Mouse (Mus musculus): Measurements from ENCODE around the gene Ctsw. TPM values are rescaled to one million over a fixed set of nuclear protein-coding genes. Genes with fewer than 3 reads are reported as not detected.

Gene Ctsw
- total RNA-seq, 2 experiments from 2014 or later: not detected

DNA sequence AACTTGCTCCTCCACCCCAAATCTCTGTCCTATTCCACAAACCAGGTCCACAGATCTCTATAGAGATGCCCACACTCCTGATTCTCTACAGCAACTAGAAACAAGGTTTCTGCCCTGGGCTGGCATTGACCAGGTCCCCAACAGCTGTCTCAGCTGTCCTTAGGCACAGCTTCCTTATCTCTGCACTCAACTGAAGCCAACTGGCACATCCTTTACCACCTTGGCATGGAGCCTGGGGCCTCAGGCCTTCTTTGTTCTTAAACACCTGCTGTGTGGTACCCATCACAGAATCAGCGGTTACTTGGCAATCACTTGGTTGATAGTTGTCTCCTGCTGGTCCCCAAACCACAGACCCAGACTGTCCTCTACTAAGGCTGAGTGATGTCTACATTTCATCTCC lies 37.9 kb downstream of the Ctsw start:
- no peak for DNase-seq

DNA sequence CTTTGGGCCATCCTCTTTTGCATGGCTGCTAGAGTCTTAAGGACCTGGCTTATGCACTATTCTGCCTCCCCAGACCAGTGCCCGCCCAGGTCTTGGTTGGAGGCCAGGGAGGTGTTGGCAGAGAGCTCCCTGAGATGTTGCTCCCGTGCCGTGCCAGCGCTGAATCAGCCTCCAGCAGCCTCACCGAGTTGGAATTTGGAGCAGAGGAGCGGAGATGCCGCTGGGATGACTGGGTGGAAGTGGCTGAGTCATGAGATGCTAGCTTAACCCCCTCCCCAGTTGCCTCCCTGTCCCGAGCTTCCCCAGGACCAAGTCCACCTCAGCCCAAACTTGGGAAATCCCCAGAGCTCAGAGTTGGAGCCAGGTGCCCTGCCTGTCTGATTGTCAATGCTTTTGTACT lies 38.5 kb downstream of the Ctsw start:
- no peak for DNase-seq

DNA sequence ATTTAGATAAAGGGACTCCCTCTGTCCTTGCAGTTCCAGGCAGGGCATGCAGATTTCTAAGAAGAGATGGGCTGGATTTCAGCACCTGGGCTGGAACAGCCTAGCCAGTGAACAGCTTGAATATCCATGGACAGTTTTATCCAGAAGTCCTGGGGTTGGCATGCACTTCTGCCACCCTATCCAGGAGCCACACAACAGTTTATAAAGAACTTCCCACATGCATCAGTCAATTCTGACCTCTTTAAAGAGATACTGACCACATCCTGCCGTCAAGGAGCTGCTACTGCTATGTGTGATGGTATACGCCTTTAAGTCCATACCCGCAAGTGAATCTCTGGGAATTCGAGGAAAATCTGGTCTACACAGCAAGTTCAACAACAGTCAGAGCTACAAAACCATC lies 39.1 kb downstream of the Ctsw start:
- DNase-seq: no peak

DNA sequence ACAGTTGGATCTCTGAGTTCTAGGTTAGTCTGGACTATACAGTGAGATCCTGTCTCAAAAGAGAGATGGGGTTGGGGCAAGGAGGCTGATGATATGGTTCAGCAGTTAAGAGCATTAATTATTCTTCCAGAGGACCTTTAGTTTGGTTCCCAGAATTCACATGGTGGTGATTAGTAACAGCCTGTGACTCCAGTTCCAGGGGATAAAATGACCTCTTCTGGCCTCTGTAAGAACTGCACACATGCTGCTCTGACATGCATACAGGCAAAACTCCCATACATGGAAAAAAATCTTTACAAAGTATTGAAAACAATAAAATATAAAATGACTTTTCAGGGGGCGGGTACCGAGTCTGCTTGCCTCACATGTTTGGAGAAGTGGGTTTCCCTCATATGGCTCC lies 40.2 kb downstream of the Ctsw start:
- no peak for DNase-seq

DNA sequence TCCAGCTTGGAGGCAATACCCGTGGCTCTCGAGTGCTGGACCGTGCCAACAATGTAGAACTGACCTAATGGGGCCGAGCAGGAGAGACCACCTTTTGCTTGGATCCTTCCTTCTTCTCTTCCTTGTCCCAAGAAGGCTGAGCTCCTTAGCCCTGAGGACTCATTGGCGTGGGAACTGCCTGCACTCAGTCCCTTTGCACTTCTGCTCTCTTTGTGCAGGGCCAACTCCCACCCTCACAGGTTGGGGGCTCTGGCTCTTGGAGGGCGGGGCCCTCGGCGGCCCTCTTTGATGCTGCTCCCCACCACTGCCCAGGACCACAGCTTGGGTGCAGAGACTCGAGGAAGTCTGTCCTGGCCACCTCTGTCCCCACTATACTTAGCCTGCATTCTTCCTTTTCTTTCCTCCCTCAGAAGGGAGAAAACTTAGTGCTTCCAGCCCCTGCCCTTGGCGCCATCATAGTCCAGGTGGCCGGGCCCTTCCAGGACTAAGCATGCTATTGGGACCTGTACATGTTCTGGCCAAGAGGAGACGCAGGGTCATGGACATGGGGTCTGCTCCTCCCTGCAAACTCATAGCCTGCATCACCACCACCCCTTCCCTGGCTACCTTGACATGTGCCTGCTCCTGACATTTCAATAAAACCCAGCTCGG lies 41.5 kb downstream of the Ctsw start:
- DNase-seq: no peak

DNA sequence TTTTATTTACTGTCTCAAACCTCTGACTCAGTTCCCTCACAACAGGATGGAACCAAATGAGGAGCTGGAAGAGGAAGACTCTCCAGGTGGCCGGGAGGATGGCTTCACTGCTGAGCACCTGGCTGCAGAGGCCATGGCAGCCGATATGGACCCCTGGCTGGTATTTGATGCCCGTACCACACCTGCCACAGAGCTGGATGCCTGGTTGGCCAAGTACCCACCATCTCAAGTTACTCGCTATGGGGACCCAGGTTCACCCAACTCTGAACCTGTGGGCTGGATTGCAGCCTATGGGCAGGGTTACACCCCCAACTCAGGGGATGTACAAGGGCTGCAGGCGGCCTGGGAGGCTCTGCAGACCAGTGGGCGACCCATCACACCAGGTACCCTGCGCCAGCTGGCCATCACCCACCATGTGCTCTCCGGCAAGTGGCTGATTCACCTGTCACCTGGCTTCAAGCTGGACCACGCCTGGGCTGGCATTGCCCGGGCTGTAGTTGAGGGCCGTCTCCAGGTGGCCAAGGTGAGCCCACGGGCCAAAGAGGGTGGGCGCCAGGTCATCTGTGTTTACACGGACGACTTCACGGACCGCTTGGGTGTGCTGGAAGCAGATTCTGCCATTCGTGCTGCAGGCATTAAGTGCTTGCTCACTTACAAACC lies 42.3 kb downstream of the Ctsw start:
- DNase-seq: peak in 1 of 2 experiments; percentile 13

DNA sequence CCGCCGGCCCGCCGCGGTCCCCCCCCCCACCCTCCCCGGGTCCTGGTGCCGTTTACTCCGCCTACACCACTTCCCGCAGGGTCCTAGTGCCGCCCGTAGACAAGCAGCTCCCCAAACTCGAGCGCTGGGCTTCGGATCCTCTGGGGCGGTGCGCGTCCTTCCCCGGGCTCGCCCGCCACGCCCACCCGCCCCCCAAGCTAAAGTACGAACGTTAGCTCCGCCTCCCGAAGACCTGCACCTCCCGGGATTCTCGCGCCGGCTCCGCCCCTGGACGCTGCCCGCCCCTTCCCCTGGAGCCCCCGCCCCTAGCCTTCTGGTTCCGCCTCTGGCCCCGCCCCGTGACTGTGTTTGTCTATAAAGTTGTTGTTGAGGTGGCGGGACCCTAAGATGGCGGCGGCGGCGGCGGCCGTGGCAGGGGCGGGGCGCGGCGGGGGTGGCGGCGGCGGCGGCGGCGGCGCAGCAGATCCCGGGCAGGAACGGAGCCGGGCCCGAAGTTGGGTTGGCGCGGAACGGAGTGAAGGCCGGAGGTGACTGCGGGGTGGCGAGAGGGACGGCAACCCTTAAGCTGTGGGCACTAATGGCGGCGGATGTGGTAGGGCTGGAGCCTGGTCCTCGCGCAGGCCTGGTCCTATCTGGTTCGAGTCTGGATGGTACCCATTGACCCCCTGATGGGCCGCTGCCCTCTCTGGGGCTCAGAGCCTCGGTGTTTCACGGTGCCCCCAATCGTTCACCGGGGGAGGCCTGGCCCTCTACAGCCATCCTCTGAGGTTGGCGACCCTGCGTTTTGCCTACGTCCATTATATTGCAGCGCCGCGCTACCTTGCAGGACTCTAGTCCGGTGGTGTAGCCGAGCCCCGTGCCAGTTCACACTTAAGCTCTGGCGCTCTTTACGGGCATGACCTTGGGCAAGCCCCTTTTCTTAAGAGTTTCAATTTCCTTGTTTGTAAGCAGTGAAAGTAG lies 43.2 kb downstream of the Ctsw start, which contains the start of the genes Drap1 and AI837181:
Gene Drap1, minus strand, starts transcription at position 198 of the 960 bp plus-strand sequence.
Gene AI837181, plus strand, starts transcription at position 363 of the 960 bp plus-strand sequence.
- peak; percentile 89 to 90 for DNase-seq

DNA sequence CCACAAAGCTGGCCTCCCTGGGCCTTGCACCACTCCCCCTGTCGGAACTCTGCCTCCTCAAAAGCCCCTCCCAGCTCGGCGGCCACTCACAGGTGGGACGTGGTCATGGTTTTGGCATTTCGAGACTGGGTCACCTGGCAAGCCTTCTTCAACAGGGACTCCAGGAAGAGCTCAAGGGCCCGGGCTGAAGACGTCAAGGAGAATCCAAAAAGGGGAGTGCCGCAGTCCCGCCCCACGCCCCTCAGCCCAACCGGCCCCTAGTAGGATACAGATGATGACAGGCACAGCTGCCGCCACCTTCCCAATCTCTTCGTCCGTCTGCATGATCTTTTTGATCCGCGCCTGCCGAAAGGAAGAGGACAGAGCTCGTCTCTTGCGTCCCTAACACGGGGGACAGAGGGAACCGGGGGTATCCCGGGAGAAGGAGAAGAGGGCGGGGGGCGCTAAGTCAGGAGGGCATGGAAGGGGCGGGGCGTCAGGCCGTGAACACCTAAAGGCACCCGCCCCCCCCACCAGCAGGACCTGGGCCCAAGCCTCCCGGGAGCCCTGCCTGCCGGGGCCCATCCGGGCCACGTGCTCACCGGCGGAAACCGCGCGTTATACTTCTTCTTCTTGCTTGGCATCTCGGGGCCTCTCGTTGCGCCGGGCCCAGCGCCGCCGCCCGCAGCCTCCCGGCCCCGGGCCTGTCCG lies 44.1 kb downstream of the Ctsw start:
- DNase-seq: peak; percentile 57 to 64

DNA sequence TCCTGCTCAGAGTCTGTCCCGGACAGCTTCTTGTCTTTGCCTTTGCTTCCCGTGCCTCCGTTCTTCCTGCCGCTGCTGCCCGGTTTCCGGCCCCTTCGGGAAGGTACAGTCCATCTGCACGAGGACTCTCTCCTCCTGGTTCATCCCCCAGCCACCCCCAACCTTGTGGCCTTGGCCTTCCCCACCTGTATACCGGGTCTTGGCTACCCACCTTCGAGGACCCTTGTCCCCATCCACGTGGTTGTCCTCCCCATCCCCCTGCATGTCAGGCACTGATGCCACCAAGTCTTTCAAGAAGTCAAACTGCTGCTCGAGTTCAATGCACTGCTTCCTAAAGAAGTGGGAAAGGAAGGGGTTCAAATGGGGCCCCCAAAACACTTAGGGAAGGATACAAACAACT lies 44.7 kb downstream of the Ctsw start:
- DNase-seq: no peak

DNA sequence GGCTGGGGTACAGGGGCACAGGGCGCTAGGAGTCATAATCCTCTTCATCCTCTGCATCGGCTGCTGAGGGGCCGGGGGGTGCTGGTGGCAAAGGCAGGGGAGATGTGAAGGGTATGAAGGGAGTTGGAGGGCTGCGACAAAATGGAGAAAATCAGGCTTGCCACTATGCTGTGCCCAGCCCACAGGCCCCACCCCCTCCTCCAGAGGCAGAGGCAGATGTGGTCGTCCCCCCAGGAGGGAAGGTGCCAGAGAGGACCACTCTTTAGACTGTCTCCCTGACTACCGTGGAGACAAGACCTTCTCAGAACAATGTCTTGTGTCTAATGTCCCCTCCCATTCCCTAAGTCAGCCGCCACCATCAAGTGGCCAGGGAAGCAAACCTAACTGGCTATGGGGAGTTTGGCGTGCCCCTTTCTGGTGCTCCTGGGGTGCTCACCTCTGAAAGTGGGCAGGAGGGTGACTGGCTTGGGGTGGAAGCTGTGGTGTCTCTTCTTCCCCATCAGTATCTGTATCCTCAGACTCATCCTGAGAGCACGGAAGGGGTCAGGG lies 45.3 kb downstream of the Ctsw start:
- DNase-seq: no peak

DNA sequence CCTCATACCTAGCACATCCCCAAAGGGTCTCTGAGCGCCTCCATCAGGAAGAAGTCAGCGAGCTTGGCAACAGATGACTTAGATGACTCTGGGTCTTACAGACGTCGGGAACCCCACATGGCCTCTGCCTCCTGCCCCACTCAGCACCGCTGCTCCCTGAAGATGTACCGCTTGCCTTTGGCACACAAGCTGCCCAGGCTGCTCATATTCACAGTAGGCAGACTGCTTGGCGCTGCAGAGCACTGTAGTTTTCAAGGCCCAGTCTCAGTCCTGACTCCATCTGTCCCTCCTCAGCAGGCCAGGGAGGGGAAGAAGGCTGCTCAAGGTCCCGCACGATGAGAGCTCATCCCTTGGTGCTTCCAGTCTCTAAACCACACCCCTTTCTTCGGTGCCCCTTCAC lies 46.0 kb downstream of the Ctsw start:
- DNase-seq: no peak

DNA sequence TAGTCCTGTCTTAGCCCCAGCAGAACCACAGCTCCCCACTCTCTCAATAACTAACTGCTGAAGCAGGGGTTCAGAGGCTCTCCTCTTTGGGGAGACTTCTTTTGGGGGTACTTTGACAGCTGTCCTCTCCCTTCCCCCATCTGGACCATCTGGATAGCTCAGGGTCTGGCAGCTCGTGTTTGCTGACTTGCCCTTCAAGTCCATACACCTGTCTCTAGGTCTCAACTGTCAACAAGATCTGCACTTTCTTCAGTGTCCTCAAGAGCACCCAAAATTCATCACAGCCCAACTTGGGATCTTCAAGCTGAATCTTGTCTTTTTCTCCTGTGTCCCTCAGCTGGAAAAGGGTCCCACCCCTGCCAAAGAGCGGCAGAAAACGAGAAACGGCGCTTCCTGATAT lies 46.5 kb downstream of the Ctsw start:
- DNase-seq: no peak

DNA sequence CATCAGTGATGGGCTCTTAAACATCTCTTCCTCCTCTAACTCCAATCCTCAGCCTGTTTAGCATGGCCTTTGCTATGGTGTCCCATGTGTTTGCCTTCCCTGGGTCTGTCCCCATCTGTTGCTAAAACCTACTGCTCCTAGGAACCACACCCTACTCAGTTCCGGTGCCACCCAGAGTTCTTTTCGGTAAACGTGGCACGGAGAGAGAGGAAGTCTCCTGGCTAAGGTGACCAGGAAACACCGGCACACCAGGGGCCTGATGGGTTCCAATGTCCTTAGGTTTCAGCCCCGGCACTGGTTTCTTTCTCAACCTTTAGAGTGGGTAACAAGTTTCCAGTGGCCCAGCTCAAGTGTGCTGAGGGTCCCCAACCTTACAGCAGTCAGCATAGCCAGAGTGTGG lies 47.7 kb downstream of the Ctsw start:
- no peak for DNase-seq

DNA sequence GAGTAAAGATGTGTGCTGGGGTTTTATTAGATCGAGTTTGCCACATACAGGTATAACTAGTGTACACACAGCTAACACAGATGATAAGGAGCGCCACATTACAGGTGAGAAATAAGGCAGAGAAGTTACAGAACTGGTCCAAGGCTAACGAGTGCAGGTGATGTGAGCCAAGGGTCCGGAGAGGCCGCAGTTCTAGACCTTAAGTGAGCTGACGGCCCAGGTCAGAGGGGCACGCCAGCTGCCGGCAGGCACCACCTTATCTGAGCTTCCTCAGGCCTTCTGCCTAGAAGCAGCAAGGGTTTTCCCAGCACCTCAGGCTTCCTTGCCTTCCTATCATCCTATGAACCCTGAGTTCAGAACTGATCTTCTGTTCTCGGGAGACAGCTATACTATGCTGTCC lies 48.7 kb downstream of the Ctsw start:
- no peak for DNase-seq

DNA sequence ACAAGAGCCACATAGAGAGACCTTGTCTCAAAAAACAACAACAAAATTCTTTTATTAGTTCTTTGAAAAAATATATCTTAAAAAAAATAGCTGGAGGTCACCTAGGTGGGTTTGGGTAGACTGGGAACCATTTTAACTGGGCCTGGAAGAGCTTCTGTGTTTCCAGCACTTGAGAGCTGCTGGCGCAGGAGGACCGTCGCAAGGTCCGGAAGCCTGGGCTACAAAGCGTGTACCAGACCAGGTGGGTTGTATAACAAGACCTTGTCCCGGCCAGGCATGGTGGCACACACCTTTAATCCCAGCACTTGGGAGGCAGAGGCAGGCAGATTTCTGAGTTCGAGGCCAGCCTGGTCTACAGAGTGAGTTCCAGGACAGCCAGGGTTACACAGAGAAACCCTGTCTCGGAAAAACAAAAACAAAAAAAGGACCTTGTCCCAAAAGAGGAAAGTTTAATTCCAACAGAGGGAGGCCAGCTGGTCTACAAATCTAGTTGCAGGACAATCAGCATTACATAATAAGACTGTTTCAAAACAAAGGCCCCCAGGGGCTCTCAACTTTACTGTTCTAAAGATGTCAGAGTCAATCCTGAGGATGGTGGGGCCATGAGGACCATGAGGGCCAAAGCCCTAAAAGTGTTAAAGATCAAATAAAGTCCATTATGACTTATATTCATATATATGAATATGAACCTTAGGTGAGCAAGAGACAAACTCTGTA lies 49.4 kb downstream of the Ctsw start:
- no peak for DNase-seq

Other genes with a start within 250 kb of the Ctsw start
- 10 to 100 TPM; 52.5 to 55.0 TPM for gene Pacs1, start 195.4 kb downstream of the Ctsw start, total RNA-seq (2021)
- gene Sf3b2, start 173.1 kb downstream of the Ctsw start, total RNA-seq (2021): 100 to 1,000 TPM; 204 to 205 TPM
- gene Gal3st3, start 170.2 kb downstream of the Ctsw start, total RNA-seq (2021): 100 to 1,000 TPM; 110 TPM
- not detected for gene Catsper1, start 132.8 kb downstream of the Ctsw start, total RNA-seq (2021)
- 1 to 10 TPM; 7.3 to 7.7 TPM for gene Cst6, start 118.9 kb downstream of the Ctsw start, total RNA-seq (2021)
- gene Eif1ad, start 101.8 kb downstream of the Ctsw start, total RNA-seq (2021): 10 to 100 TPM; 20.6 to 21.3 TPM
- gene Banf1, start 101.3 kb downstream of the Ctsw start, total RNA-seq (2021): 10 to 100 TPM; 80.9 to 90.9 TPM
- 100 to 1,000 TPM in 1 of 2 experiments, 10 to 100 TPM in 1; 97.9 to 104 TPM for gene Sart1, start 79.8 kb downstream of the Ctsw start, total RNA-seq (2021)
- gene Tsga10ip, start 66.0 kb downstream of the Ctsw start, total RNA-seq (2021): not detected
- 100 to 1,000 TPM; 291 to 298 TPM for gene Drap1, start 43.5 kb downstream of the Ctsw start, total RNA-seq (2021)
- gene AI837181, start 43.4 kb downstream of the Ctsw start, total RNA-seq (2021): 10 to 100 TPM; 66.4 to 69.8 TPM
- gene Fosl1, start 21.0 kb downstream of the Ctsw start, total RNA-seq (2021): not detected
- 10 to 100 TPM; 34.8 to 38.3 TPM for gene Ccdc85b, start 10.6 kb downstream of the Ctsw start, total RNA-seq (2021)
- gene Fibp, start 7.9 kb downstream of the Ctsw start, total RNA-seq (2021): 10 to 100 TPM; 85.5 to 86.3 TPM
- gene Efemp2, start 5.4 kb upstream of the Ctsw start, total RNA-seq (2021): 10 to 100 TPM; 10.9 to 12.4 TPM
- gene Mus81, start 19.9 kb upstream of the Ctsw start, total RNA-seq (2021): 10 to 100 TPM; 37.6 to 39.3 TPM
- gene Cfl1, start 21.9 kb upstream of the Ctsw start, total RNA-seq (2021): 1,000 to 10,000 TPM; 1,234 to 1,394 TPM
- 1 to 10 TPM; 5.4 to 8.8 TPM for gene 1700020D05Rik, start 35.3 kb upstream of the Ctsw start, total RNA-seq (2021)
- 10 to 100 TPM; 80.5 to 83.5 TPM for gene Snx32, start 42.0 kb upstream of the Ctsw start, total RNA-seq (2021)
- not detected for gene Ovol1, start 92.1 kb upstream of the Ctsw start, total RNA-seq (2021)
- gene Ap5b1, start 99.5 kb upstream of the Ctsw start, total RNA-seq (2021): 1 to 10 TPM; 5.8 to 7.0 TPM
- 10 to 100 TPM; 80.2 to 88.0 TPM for gene Rnaseh2c, start 133.4 kb upstream of the Ctsw start, total RNA-seq (2021)
- 10 to 100 TPM; 80.1 to 91.1 TPM for gene Kat5, start 141.7 kb upstream of the Ctsw start, total RNA-seq (2021)
- gene Rela, start 169.0 kb upstream of the Ctsw start, total RNA-seq (2021): 10 to 100 TPM; 17.2 to 17.7 TPM
- gene Sipa1, start 195.2 kb upstream of the Ctsw start, total RNA-seq (2021): 10 to 100 TPM; 16.6 to 18.0 TPM
- 10 to 100 TPM; 17.8 to 18.6 TPM for gene Map3k11, start 220.2 kb upstream of the Ctsw start, total RNA-seq (2021)
- gene Pcnx3, start 220.4 kb upstream of the Ctsw start, total RNA-seq (2021): 10 to 100 TPM; 61.9 to 68.5 TPM
- not detected for gene Kcnk7, start 235.9 kb upstream of the Ctsw start, total RNA-seq (2021)